Mouse (Mus musculus): ENCODE data around the gene Ap1g2.

DNA sequence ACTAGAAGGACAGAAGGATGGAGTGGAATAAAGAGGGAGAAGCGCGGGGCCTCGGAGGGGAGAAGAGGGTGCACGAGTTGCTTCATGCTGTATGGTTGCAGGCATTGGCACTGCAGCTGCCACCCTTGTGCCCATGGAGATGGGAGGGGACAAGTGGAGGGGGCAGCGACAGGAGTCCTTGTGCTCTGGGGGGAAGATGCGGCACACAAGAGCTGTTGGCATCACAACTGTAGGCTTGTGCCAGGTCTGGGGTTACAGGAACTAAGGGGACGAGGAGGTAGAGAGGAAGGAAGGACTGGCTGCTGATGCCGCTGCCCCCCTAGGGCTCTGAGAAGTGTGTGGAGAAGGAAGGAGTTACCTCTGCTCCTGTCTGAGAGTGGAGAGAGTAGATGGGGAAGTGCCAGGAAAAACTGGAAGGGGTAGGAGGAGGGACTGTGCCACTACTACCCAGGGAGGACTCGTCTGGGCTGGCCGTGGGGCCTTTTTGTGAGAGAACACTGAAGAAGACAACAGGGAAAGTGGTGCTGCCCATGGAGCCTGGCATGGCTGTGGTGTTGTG is 52.1 kb downstream of the Ap1g2 start:
- TF ChIP-seq CTCF (conservative IDR thresholded peaks at IDR 0.05; ENCODE audit: low read length) (no peak), NANOG (IDR thresholded peaks at IDR 0.05; ENCODE audit: borderline replicate concordance, low read length) (no peak)

All from E14TG2a.4 (cell line).